Mouse (Mus musculus) skeletal muscle tissue, postnatal 0 days (tissue): ENCODE measurements around the gene Apoc3. TPM values are rescaled to one million over a fixed set of nuclear protein-coding genes. Genes with fewer than 3 reads are reported as not detected.

Experiments
- polyA plus RNA-seq: library from polyadenylated mRNA; unstranded; fragments of >200 nt; fragmentation: Nextera tagmentation; extraction: Ambion mirVana; gene quantifications from 2 replicates; pipeline ENCODE4 v1.2.1, GENCODE M21; 2015

The Apoc3 gene
- 0.31 and 6.7 TPM in 2 replicates for polyA plus RNA-seq

DNA sequence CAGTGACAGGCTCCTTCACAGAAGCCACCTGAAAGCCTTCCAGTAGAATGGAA is at the start of gene Apoc3:
Apoc3 (minus strand) TSS at position 41 of the 53 bp plus-strand sequence.

DNA sequence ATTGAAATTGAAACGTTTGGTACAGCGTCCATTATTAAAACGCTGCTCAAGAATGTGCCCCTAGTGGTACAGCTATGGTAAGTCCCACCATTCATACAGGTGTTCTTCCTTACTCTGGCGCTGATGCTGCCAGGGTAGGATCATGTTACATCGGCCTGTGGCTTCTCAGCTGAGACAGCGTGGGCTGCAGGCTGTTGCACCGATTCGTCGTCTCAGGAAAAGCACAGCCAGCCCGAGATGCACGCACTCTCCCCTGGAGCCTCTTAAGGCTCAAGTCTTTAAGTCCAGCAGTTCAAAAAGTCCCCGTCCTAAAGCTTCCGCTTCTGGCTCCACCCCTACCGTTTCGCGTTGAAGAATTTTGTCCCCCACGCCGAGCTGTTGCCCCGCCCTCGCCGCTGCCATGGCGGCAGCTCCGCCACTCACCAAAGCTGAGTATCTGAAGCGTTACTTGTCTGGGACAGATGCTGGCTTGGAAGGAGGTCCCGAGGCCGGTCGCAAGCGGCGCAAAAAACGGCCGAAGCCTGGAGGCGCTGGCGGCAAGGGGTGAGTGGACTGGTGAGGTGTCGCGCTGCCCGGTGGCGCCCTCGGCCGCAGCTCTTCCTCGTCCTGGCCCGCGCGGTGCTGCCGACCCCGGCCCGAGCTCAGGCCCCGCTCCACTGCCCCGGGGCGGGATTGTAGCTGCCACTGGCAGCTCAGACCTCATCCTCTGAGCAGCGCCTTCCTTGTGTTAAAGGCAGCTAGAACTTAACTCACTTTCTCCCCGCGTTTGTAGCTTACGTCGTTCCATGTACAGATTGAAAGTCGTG is 47.4 kb upstream of the Apoc3 start, which contains the start of gene Bud13:
Bud13 (plus strand) TSS at position 378 of the 806 bp plus-strand sequence.

DNA sequence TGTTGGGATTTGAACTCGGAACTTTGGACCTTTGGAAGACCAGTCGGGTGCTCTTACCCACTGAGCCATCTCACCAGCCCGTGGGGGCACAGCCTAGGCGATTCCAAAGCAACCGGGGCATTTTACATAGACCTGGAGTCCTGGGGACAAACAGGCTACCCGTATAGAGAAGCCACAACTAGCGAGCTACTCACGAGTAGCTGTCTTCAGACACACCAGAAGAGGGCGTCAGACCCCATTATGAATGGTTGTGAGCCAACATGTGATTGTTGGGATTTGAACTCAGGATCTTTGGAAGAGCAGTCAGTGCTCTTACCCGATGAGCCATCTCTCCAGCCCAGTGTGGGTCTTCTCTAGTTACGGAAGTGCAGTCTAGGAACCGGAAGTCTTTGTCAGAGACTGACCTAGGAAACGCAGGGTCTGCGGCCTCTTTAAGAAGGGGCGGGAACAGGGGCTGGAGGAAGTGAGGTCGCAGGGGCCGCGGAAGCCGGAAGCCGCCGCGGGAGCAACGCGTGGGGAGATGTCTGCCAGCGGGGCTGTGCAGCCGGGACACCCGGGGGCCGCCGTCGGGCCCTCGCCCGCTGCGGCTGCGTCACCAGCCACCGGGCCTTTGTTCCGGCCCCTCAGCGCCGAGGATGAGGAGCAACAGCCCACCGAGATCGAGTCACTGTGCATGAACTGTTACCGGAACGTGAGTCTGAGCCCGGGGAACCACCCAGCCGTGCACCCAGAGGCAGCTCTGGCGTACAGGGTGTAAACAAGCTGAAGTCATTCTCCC is 37.4 kb upstream of the Apoc3 start, which contains the start of gene Zpr1:
Zpr1 (plus strand) TSS at position 388 of the 778 bp plus-strand sequence.

DNA sequence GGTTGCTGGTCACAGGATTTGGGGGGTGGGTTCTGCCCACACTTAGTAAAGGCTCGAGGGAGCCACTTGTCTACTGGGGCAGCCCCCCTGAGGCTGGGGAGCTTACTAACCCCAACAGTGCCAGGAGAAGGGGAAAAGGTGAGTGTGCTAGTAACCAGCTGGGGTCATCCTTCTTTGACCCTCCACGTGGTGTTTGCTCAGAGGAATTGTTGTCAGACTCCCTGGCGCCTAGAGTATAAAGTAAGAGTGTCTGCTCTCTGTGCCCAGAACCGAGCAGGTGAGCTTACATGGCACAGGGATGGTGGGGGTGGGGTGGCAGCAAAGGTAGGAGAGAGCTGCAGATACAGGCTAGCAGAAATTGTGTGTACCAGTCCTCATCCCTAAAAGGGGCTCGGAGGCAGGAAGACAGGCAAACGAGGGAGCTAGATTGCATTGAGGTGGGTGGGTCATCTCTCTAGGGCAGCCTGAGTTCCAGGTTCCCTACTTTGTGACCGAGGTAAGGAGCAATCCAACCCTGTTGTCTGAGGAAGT is 33.0 kb upstream of the Apoc3 start, which contains the start of gene Apoa5:
Apoa5 (plus strand) TSS at position 291 of the 531 bp plus-strand sequence.

DNA sequence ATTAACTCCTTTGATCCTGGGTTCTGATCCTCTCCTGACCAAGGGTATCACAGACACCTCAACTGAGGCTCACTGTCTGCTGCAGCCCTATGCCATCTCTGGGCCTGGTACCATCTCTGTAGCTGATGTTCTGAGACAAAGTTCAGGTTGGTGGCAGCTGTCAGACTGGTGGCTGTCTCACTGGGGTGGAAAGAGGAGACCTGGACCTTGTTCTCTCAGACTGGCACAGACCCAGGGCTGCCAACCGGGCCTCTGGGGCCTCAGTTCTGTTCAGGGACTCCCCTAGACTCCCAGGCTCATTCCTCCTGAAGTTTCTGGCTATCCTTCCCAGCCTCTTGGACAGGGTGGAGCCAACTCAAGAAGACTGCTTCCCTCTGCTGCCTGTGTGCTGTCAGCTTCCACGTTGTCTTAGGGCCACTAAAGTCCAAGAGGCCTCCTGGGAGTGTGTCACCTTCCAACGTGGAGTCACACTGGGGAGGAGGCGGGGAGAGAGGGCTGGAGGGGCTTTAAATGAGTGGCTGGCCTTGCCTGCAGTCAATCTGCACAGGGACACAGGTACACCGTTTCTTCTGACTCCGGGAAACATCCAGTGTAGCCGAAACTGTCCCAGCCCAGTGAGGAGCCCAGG is 5.2 kb upstream of the Apoc3 start, which contains the start of gene Apoa4:
Apoa4 (plus strand) TSS at position 171 of the 628 bp plus-strand sequence.

DNA sequence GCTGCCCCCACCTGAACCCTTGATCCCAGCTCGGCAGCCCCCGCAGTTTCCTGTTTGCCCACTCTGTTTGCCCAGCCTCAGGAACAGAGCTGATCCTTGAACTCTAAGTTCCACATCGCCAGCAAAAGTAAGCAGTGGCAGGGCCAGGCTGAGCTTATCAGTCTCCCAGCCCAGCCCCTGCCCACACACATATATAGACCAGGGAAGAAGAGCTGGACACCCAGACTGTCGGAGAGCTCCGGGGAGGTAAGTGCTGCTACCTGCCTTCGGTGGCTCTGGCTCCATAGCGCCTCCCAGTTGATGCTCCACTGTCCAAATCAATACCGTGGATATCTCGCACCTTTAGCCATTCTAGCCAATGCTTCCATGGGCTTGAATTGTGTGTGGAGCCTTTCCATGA is 6.9 kb downstream of the Apoc3 start, which contains the start of gene Apoa1:
Apoa1 (plus strand) TSS at position 90 of the 400 bp plus-strand sequence.

Other genes with a start within 250 kb of the Apoc3 start
- 85.1 and 100 TPM in 2 replicates for gene Pafah1b2, start 222.9 kb downstream of the Apoc3 start, polyA plus RNA-seq
- gene Sik3, start 222.8 kb downstream of the Apoc3 start, polyA plus RNA-seq, result 15.7 and 16.6 TPM in 2 replicates
- 7.5 and 13.6 TPM in 2 replicates for gene Apoa1, start 7.1 kb downstream of the Apoc3 start, polyA plus RNA-seq
- gene Apoa4, start 5.1 kb upstream of the Apoc3 start, polyA plus RNA-seq, result 0.10 and 0.15 TPM in 2 replicates
- 0.16 and 0.40 TPM in 2 replicates for gene Apoa5, start 33.0 kb upstream of the Apoc3 start, polyA plus RNA-seq
- gene Zpr1, start 37.4 kb upstream of the Apoc3 start, polyA plus RNA-seq, result 21.6 and 23.5 TPM in 2 replicates
- 7.7 and 8.6 TPM in 2 replicates for gene Bud13, start 47.4 kb upstream of the Apoc3 start, polyA plus RNA-seq
- not detected in 2 replicates for gene 4931429L15Rik, start 84.3 kb upstream of the Apoc3 start, polyA plus RNA-seq